Mouse (Mus musculus): ENCODE data around the gene Wdr31.

Wdr31 gene

DNA sequence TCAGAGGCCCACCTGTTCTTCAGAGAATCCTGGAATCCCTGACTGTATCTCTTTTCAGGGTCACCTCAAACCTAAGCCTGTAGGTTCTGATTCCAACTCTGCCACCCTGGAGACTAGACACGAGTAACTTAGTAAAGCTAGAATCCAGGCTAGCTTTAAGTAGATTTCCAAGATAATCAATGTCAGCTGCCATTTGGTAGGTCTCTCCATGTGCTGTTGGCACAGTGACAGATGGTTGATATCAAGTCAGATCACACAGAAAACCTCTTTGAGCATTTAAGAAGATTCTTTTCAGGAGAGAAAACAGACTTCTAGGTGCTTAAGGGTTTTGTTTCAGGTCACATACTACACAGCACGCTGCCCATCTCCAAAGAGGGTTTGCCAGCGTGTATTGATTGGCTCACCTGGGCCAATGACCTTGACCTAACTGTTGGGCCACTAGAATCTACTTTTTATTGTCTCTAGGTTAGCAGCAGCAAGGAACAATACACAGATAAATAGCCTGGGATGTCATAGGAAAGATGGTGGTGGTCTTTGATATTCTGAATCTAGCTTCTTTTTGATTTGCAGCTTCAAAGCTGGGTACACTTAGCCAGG is 32.8 kb upstream of the Wdr31 start, which contains the start of gene Hdhd3:
Gene Hdhd3, minus strand, starts transcription at position 94 of the 597 bp plus-strand sequence.
- Histone ChIP-seq H3K27me3 (ENCODE audit: insufficient read depth, low read length) (peaks cover 16% of the 10 kb centered on the region), H3K9me3 (ENCODE audit: low read length) (no peaks in the 10 kb centered on the region), H3K36me3 (ENCODE audit: insufficient read depth, low read length) (peaks cover 10% of the 10 kb centered on the region), H3K4me3 (replicated peaks; ENCODE audit: low read length) (peak within 1 kb of the TSS; percentile 89), H3K4me1 (replicated peaks; ENCODE audit: low read depth, low read length) (peaks cover 27% of the 10 kb centered on the region)
- TF ChIP-seq NANOG (IDR thresholded peaks at IDR 0.05; ENCODE audit: borderline replicate concordance, low read length) = no peak
- no peak for TF ChIP-seq CTCF (conservative IDR thresholded peaks at IDR 0.05; ENCODE audit: low read length)
- TF ChIP-seq POU5F1 (IDR thresholded peaks at IDR 0.05; ENCODE audit: borderline replicate concordance, low read length) = no peak

DNA sequence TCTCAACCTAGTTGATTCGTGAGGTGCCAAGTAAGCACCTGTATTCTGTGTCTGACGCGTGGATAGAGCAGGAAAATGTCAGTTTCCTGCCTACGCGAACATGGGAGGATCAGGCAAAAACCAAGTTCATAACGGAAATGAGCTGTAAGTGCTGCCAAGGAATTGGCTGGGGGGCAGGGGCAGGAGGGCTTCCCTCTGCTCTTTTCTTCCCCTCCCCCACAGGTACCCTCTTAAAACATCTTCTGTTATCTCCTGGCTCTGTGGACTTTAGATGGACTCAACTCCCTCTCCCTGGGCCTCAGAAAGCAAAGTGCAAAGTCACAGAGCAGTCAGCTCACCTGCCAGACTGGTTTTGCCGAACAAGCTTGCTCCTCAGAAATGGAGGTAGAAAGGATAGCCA is 32.3 kb upstream of the Wdr31 start:
- Histone ChIP-seq H3K36me3 (ENCODE audit: insufficient read depth, low read length) (peaks cover 5% of the 10 kb centered on the region), H3K4me1 (replicated peaks; ENCODE audit: low read depth, low read length) (peaks cover 27% of the 10 kb centered on the region), H3K9me3 (ENCODE audit: low read length) (no peaks in the 10 kb centered on the region), H3K4me3 (replicated peaks; ENCODE audit: low read length) (peak overlapping the region; percentile 89; the same call in 1 of the 2 replicates), H3K27me3 (ENCODE audit: insufficient read depth, low read length) (peaks cover 16% of the 10 kb centered on the region)
- TF ChIP-seq POU5F1 (IDR thresholded peaks at IDR 0.05; ENCODE audit: borderline replicate concordance, low read length) = no peak
- no peak for TF ChIP-seq CTCF (conservative IDR thresholded peaks at IDR 0.05; ENCODE audit: low read length)
- TF ChIP-seq NANOG (IDR thresholded peaks at IDR 0.05; ENCODE audit: borderline replicate concordance, low read length) = no peak

DNA sequence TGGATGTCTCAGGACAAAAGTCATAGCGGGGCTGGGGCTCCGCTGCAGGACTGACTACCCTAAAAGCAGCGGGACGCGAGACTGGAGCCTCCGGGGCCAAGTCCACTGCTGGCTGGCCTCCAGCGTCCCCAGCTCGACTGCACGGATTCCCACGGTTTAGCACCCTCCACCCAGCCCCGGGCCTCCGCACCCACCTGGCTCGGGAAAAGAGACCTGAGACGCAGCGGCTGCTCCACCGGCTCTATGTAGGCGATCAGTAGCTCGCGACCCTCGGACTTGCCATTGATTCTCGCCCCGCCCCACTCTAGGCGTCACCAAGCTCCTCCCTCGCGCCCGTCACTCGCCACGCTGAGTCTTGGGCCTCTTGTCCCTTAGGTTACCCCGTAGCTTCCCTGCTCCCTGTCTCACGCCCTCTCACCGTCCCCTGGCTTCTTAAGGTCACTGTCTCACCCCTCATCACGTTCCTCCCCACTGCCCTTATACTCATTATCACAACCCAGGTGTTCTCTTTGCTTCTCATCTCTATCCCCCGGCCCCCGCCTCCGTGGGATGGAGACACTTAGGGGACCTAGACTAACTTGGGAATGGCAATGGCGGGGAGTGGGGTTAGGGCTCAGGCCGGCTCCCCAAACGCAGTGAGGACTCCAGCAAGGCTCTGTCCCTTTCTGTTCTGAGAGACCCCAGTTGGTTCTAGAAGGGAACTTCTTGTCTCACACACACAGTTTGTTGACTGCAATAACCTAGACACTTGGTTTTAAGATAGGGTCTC is 31.5 kb upstream of the Wdr31 start:
- Histone ChIP-seq H3K4me3 (replicated peaks; ENCODE audit: low read length) (peak overlapping the region; percentile 89), H3K9me3 (ENCODE audit: low read length) (no peaks in the 10 kb centered on the region), H3K27me3 (ENCODE audit: insufficient read depth, low read length) (peaks cover 16% of the 10 kb centered on the region), H3K36me3 (ENCODE audit: insufficient read depth, low read length) (0 out of 2 replicates have a peak, but pooled peaks cover 6% of the 10 kb centered on the region), H3K4me1 (replicated peaks; ENCODE audit: low read depth, low read length) (peaks cover 27% of the 10 kb centered on the region)
- TF ChIP-seq POU5F1 (IDR thresholded peaks at IDR 0.05; ENCODE audit: borderline replicate concordance, low read length) = no peak
- TF ChIP-seq CTCF (conservative IDR thresholded peaks at IDR 0.05; ENCODE audit: low read length) = no peak
- TF ChIP-seq NANOG (IDR thresholded peaks at IDR 0.05; ENCODE audit: borderline replicate concordance, low read length) = no peak

DNA sequence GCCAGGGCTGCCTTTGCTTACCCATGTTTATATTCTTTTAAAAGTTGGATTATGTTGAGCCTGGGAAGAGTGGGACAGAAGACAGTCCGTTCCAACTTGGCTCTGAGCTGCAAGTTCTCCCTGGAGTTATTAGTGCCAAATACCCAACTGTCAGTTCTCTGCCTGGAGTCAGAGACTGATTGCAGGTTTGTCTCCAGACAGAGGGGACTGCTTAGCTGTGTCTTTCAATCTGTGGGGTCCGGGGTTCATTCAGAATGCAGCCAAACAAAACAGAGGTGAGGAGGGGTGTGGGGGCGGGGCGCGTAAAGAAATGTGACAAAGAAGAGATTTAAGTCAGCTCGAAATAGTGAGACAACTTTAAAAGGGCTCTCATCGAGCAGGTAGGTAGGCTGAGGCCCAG is 30.8 kb upstream of the Wdr31 start:
- peaks cover 12% of the 10 kb centered on the region for H3K36me3 ChIP-seq (ENCODE audit: insufficient read depth, low read length)
- TF ChIP-seq POU5F1 (IDR thresholded peaks at IDR 0.05; ENCODE audit: borderline replicate concordance, low read length) (no peak), CTCF (conservative IDR thresholded peaks at IDR 0.05; ENCODE audit: low read length) (no peak), NANOG (IDR thresholded peaks at IDR 0.05; ENCODE audit: borderline replicate concordance, low read length) (no peak)
- no peaks in the 10 kb centered on the region for H3K9me3 ChIP-seq (ENCODE audit: low read length)
- peak overlapping the region; percentile 89 for H3K4me3 ChIP-seq (replicated peaks; ENCODE audit: low read length)
- peaks cover 16% of the 10 kb centered on the region for H3K27me3 ChIP-seq (ENCODE audit: insufficient read depth, low read length)
- peaks cover 27% of the 10 kb centered on the region for H3K4me1 ChIP-seq (replicated peaks; ENCODE audit: low read depth, low read length)

DNA sequence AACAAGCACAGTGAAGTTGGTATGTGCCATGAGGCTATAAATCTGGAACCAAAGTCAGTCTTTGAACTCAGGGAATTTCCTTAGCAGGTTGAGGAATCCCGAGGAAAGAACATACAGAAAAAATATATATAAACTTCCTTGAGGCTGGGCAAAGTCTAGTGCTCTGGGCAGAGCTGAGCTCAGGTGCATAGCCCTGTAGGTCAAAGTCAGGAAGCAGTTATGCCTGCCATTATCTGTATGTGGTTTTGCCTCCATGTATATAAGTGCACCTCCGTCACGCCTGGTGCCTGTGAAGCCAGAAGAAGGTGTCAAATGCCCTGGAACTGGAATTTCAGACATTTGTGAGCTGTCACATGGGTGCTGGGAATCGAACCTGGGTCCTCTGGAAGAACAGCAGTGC is 30.1 kb upstream of the Wdr31 start:
- H3K4me3 ChIP-seq (replicated peaks; ENCODE audit: low read length) = no peak overlapping the region
- H3K27me3 ChIP-seq (ENCODE audit: insufficient read depth, low read length) = peaks cover 16% of the 10 kb centered on the region
- H3K36me3 ChIP-seq (ENCODE audit: insufficient read depth, low read length) = peaks cover 19% of the 10 kb centered on the region
- TF ChIP-seq POU5F1 (IDR thresholded peaks at IDR 0.05; ENCODE audit: borderline replicate concordance, low read length) (no peak), CTCF (conservative IDR thresholded peaks at IDR 0.05; ENCODE audit: low read length) (no peak), NANOG (IDR thresholded peaks at IDR 0.05; ENCODE audit: borderline replicate concordance, low read length) (no peak)
- H3K4me1 ChIP-seq (replicated peaks; ENCODE audit: low read depth, low read length) = peaks cover 27% of the 10 kb centered on the region
- no peaks in the 10 kb centered on the region for H3K9me3 ChIP-seq (ENCODE audit: low read length)

DNA sequence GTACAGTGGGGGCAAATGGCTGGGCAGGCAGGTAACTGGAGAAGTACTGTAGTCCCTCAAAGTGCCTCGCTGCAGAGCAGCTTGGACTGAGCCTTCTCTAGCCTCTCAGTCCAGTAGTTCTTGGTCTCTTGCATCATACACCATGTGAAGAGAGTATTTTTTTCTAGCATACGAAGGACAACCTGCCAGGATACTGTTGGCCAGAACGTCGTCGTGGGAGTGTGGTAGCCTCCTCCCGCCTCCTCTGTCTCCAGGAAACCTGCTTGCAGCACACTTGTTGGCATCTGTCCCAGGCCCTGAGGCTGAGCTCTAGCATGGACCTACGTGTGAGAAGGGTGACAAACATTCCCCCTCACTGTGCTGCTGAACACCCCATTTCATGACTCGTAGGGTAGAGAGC is 26.1 kb upstream of the Wdr31 start:
- peaks cover 17% of the 10 kb centered on the region for H3K4me1 ChIP-seq (replicated peaks; ENCODE audit: low read depth, low read length)
- no peaks in the 10 kb centered on the region for H3K9me3 ChIP-seq (ENCODE audit: low read length)
- H3K36me3 ChIP-seq (ENCODE audit: insufficient read depth, low read length) = peaks cover 20% of the 10 kb centered on the region
- H3K4me3 ChIP-seq (replicated peaks; ENCODE audit: low read length) = no peak overlapping the region
- TF ChIP-seq POU5F1 (IDR thresholded peaks at IDR 0.05; ENCODE audit: borderline replicate concordance, low read length) (no peak), CTCF (conservative IDR thresholded peaks at IDR 0.05; ENCODE audit: low read length) (no peak), NANOG (IDR thresholded peaks at IDR 0.05; ENCODE audit: borderline replicate concordance, low read length) (no peak)
- H3K27me3 ChIP-seq (ENCODE audit: insufficient read depth, low read length) = peaks cover 15% of the 10 kb centered on the region

DNA sequence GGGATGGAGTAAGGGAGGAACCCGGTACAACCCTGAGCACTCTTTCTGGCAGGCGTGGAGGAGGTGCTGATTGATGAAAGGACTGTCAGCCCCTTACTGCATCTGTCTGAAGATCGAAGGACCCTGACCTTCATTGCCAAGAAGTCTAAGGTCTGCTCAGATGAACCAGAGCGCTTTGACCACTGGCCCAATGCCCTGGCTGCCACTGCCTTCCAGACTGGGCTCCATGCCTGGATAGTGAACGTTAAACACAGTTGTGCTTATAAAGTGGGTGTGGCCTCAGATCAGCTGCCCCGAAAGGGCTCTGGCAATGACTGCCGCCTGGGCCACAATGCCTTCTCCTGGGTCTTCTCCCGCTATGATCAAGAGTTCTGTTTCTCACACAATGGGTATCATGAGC is 25.2 kb upstream of the Wdr31 start:
- TF ChIP-seq POU5F1 (IDR thresholded peaks at IDR 0.05; ENCODE audit: borderline replicate concordance, low read length) = no peak
- TF ChIP-seq CTCF (conservative IDR thresholded peaks at IDR 0.05; ENCODE audit: low read length) = no peak
- TF ChIP-seq NANOG (IDR thresholded peaks at IDR 0.05; ENCODE audit: borderline replicate concordance, low read length) = no peak
- Histone ChIP-seq H3K4me3 (replicated peaks; ENCODE audit: low read length) (no peak overlapping the region), H3K27me3 (ENCODE audit: insufficient read depth, low read length) (peaks cover 12% of the 10 kb centered on the region), H3K9me3 (ENCODE audit: low read length) (no peaks in the 10 kb centered on the region), H3K36me3 (ENCODE audit: insufficient read depth, low read length) (peaks cover 20% of the 10 kb centered on the region), H3K4me1 (replicated peaks; ENCODE audit: low read depth, low read length) (peaks cover 12% of the 10 kb centered on the region)

DNA sequence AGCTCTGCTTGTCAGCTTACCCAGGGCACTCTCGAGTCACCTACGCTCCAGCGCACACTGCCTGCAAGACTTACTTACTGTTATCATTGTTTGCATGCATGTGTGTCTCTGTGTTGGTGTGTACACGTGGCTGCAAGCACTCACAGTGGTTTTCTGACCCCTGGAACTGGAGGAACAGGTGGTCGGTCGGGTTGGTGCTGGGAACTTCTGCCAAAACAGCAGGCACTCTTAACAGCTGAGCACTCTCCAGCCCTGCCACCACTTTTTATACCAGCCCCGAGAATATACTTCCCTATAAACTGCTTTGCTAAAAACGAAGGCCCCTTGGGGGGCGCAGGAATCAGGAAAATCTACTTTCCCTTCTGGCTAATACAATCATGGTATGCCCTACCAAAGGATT is 23.5 kb upstream of the Wdr31 start:
- Histone ChIP-seq H3K4me3 (replicated peaks; ENCODE audit: low read length) (no peak overlapping the region), H3K27me3 (ENCODE audit: insufficient read depth, low read length) (no peaks in the 10 kb centered on the region), H3K4me1 (replicated peaks; ENCODE audit: low read depth, low read length) (peaks cover 4% of the 10 kb centered on the region), H3K36me3 (ENCODE audit: insufficient read depth, low read length) (peaks cover 20% of the 10 kb centered on the region), H3K9me3 (ENCODE audit: low read length) (no peaks in the 10 kb centered on the region)
- TF ChIP-seq NANOG (IDR thresholded peaks at IDR 0.05; ENCODE audit: borderline replicate concordance, low read length) (no peak), CTCF (conservative IDR thresholded peaks at IDR 0.05; ENCODE audit: low read length) (no peak), POU5F1 (IDR thresholded peaks at IDR 0.05; ENCODE audit: borderline replicate concordance, low read length) (no peak)
